Mouse (Mus musculus) G1E (cell line): ENCODE results near the gene Rbmx2. TPM values are rescaled to one million over a fixed set of nuclear protein-coding genes. Genes with fewer than 3 reads are reported as not detected.

ENCODE experiments used
- ATAC-seq: 2 replicates; pipeline ENCODE4 v1.8.0; 2016; ENCODE audit warnings: mild to moderate bottlenecking; ENCODE audit not compliant: insufficient number of reproducible peaks, poor library complexity, low FRiP score, severe bottlenecking; ENCODE audit errors: extremely low read depth
- DNase-seq: peaks from one replicate; pipeline ENCODE4 v3.0.0; 2012; ENCODE audit warnings: low spot score
- H3K27me3 ChIP-seq: 2 replicates; pipeline ENCODE4 v1.6.1; 2012; ENCODE audit warnings: mild to moderate bottlenecking, low read length, inconsistent platforms; ENCODE audit not compliant: insufficient read depth
- H3K36me3 ChIP-seq: replicated peaks from 2 replicates; pipeline ENCODE3; 2012; ENCODE audit warnings: mild to moderate bottlenecking, inconsistent platforms
- H3K4me1 ChIP-seq: 2 replicates; pipeline ENCODE4 v1.6.1; 2012; ENCODE audit warnings: low read depth, low read length, inconsistent platforms, mixed read lengths; ENCODE audit not compliant: insufficient read depth
- H3K4me3 ChIP-seq: 2 replicates; pipeline ENCODE4 v1.5.1; 2012; ENCODE audit warnings: low read depth, mild to moderate bottlenecking, inconsistent platforms, low read length, moderate library complexity, mixed read lengths
- H3K9me3 ChIP-seq: replicated peaks from 2 replicates; pipeline ENCODE4 v1.6.1; 2012; ENCODE audit warnings: inconsistent platforms
- CTCF ChIP-seq: IDR thresholded peaks from 2 replicates; pipeline ENCODE4 v1.5.1; 2012; ENCODE audit warnings: low read depth, low read length, inconsistent platforms, mixed read lengths
- GATA1 ChIP-seq: IDR thresholded peaks from 2 replicates; pipeline ENCODE4 v1.6.1; 2012; ENCODE audit warnings: borderline replicate concordance, low read length, inconsistent platforms, mixed read lengths
- GATA2 ChIP-seq: IDR thresholded peaks from 2 replicates; pipeline ENCODE4 v1.6.1; 2012; ENCODE audit warnings: low read depth, low read length, inconsistent platforms, borderline replicate concordance
- POLR2AphosphoS5 ChIP-seq: IDR thresholded peaks from 2 replicates; pipeline ENCODE4 v1.6.1; 2012; ENCODE audit warnings: low read depth, low read length, inconsistent platforms; ENCODE audit not compliant: insufficient replicate concordance
- TAL1 ChIP-seq: conservative IDR thresholded peaks from 2 replicates; pipeline ENCODE4 v1.6.1; 2012; ENCODE audit warnings: low read depth, low read length, inconsistent platforms, mixed read lengths
- polyA plus RNA-seq: library from polyadenylated mRNA; stranded (reverse); fragments of >175 nt; gene quantifications from 2 replicates; pipeline ENCODE4 v1.2.3, GENCODE M21; 2012
- total RNA-seq, 2 experiments: library from RNA; stranded (forward) in 1 of 2; stranded (reverse) in 1 of 2; fragments of 200-1000 nt in 1 of 2; fragments of >200 nt in 1 of 2; fragmentation: Nextera tagmentation in 1 of 2; gene quantifications; 2 replicates each; pipeline ENCODE4 v1.2.3; 2014 to 2017

Rbmx2 gene
- total and polyA plus RNA-seq, 3 experiments, result 11.4 to 20.7 (median 17.0) TPM

DNA sequence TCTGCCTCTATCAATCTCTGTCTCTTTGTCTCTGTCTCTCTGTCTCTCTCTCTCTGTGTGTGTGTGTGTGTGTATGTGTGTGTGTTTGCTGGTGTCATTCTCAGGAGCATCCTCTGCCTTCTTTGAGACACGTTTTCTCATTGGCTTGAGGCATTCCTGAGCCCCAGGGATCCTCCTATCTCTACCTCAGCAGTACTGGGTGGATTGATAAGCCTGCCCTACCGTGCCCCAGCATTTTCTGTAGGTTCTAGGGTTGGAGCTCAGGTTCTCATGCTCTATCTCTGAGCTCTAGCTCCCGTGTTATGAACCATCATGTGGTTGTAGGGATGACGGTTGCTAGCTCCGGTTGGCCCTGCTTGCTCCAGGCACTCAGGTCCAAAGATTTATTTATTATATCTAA lies 10.9 kb upstream of the Rbmx2 start:
- ATAC-seq (no peak), DNase-seq (no peak)
- Histone ChIP-seq H3K27me3 (no peaks in the 10 kb centered on the region), H3K4me3 (no peak overlapping the region), H3K36me3 (no peaks in the 10 kb centered on the region), H3K9me3 (no peaks in the 10 kb centered on the region), H3K4me1 (no peaks in the 10 kb centered on the region)
- TF ChIP-seq POLR2AphosphoS5 (no peak), GATA2 (no peak), CTCF (no peak), GATA1 (no peak), TAL1 (no peak)

DNA sequence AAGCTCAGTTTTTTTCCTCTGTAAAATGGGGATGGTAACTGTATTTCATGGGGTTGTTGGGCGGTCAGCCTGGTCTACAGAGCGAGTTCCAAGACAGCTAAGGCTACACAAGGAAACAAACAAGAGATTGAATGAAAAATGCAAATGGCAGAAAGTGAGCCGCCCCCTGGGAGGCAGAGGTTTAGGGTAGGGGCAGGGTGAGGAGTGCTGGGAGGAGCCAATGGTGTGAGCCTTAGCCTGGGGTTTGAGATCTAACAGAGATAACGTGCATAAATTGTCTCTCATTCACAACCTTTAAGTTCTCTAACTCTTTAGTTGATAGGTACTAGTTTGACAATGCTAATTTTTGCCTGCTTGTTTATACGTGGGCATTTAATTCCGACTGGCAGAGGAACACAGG lies 344 bp upstream of the Rbmx2 start:
- peak; percentile 56 for ATAC-seq
- DNase-seq, result peak; percentile 16
- TF ChIP-seq TAL1 (no peak), POLR2AphosphoS5 (no peak), CTCF (no peak), GATA1 (no peak), GATA2 (no peak)

DNA sequence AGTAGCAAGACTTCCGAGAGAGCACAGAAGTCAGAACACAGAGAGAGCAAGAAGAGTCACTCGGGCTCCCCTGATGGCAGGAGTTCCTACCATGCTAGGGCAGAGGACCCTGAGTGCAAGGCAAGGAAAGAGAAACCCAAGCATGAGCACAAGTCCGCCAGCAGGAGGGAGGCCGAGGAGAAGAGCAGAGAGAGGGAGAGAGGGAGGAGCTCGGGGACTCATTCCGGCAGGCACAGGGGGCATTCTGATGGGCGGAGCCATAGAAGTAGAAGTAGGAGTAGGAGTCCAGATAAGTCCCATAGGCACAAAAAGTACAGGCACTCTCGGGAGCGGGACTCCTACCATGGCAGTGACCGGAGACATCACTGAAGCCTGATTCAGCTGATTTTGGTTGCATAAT lies 14.9 kb downstream of the Rbmx2 start:
- no peak for DNase-seq
- Histone ChIP-seq H3K27me3 (no peaks in the 10 kb centered on the region), H3K36me3 (peaks cover 53% of the 10 kb centered on the region), H3K4me1 (no peaks in the 10 kb centered on the region), H3K9me3 (no peaks in the 10 kb centered on the region), H3K4me3 (no peak overlapping the region)
- TF ChIP-seq POLR2AphosphoS5, result no peak
- no peak for TF ChIP-seq GATA2
- TF ChIP-seq CTCF, result no peak
- no peak for TF ChIP-seq TAL1
- no peak for TF ChIP-seq GATA1
- no peak for ATAC-seq

More for the DNA sequence above, 344 bp upstream of the Rbmx2 start:
- Histone ChIP-seq H3K4me3 (peak overlapping the region; percentile 76; the same call in 1 of the 2 replicates), H3K27me3 (no peaks in the 10 kb centered on the region), H3K4me1 (peaks cover 13% of the 10 kb centered on the region), H3K36me3 (peaks cover 19% of the 10 kb centered on the region), H3K9me3 (no peaks in the 10 kb centered on the region)

DNA sequence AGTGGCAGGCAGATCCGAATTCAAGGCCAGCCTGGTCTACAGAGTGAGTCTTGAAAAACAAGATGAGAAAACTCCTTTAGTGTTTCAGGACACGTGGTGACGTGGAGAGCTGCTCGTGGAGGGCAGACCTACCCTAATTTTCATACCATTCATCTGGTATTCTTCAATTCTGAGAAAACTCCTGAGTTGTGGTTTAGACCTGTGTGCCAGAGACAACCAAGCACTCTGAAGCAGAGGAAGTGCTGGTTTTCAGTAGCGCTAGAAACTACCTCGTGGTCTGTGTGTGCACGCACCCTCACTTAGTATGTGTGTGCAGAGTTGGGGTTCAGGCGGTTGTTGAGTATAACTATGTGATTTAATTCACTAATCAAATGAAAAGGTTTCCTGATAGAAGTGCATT lies 18.0 kb downstream of the Rbmx2 start:
- H3K9me3 ChIP-seq, result no peaks in the 10 kb centered on the region
- peaks cover 44% of the 10 kb centered on the region for H3K36me3 ChIP-seq
- DNase-seq (no peak), ATAC-seq (no peak)
- no peaks in the 10 kb centered on the region for H3K27me3 ChIP-seq
- H3K4me3 ChIP-seq, result no peak overlapping the region
- no peak for TF ChIP-seq GATA1
- TF ChIP-seq POLR2AphosphoS5, result no peak
- no peak for TF ChIP-seq CTCF
- TF ChIP-seq GATA2, result no peak
- TF ChIP-seq TAL1, result no peak
- H3K4me1 ChIP-seq, result no peaks in the 10 kb centered on the region

DNA sequence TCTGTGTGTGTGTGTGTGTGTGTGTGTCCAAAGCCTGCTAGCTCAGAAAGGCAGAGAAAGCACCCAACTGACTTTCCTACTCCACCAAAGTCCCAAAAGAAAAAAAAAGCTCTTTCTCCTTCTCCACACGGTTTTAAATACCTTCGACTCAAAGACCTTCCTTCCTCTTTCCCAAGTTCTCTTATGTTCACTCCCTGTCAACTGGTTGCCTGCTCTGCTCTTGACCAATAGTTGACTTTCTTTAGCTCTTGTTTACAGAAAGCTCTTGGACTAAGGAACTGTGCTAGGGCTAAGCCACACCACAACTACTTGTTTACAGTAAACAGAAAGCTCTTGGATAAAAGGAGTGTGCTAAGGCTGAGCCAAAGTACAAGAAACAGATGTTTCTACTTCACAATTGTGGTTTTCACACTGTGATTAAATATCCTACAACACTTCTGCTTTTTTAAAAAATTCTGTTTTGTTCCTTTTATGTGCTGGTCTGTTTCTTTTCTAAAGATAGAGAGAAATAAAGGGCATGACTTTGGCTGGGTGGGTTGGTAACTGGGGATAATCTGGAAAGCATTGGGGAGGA lies 60.0 kb downstream of the Rbmx2 start:
- H3K27me3 ChIP-seq, result no peaks in the 10 kb centered on the region
- H3K4me3 ChIP-seq, result no peak overlapping the region
- no peaks in the 10 kb centered on the region for H3K36me3 ChIP-seq
- no peak for TF ChIP-seq GATA2
- TF ChIP-seq TAL1, result no peak
- no peak for TF ChIP-seq GATA1
- TF ChIP-seq POLR2AphosphoS5, result no peak
- TF ChIP-seq CTCF, result no peak
- H3K9me3 ChIP-seq, result no peaks in the 10 kb centered on the region
- DNase-seq, result no peak
- H3K4me1 ChIP-seq, result no peaks in the 10 kb centered on the region
- ATAC-seq, result no peak

Other genes starting within 250 kb of the Rbmx2 start
- 87.3 and 92.6 TPM in 2 replicates for gene Elf4, start 231.9 kb upstream of the Rbmx2 start, total RNA-seq (2014; fragmentation: Nextera tagmentation)
- 12.4 and 13.4 TPM in 2 replicates for gene Elf4, start 231.9 kb upstream of the Rbmx2 start, total RNA-seq (2017)
- 19.9 and 26.5 TPM in 2 replicates for gene Elf4, start 231.9 kb upstream of the Rbmx2 start, polyA plus RNA-seq
- gene Aifm1, start 181.4 kb upstream of the Rbmx2 start, total RNA-seq (2014; fragmentation: Nextera tagmentation), result 48.0 and 48.8 TPM in 2 replicates
- 53.7 and 71.4 TPM in 2 replicates for gene Aifm1, start 181.4 kb upstream of the Rbmx2 start, total RNA-seq (2017)
- 5.1 and 7.0 TPM in 2 replicates for gene Aifm1, start 181.4 kb upstream of the Rbmx2 start, polyA plus RNA-seq
- 0.63 TPM in 1 of 2 replicates, not detected in the other for gene Rab33a, start 175.7 kb upstream of the Rbmx2 start, total RNA-seq (2014; fragmentation: Nextera tagmentation)
- 0.29 TPM in 1 of 2 replicates, not detected in the other for gene Rab33a, start 175.7 kb upstream of the Rbmx2 start, total RNA-seq (2017)
- gene Rab33a, start 175.7 kb upstream of the Rbmx2 start, polyA plus RNA-seq, result 0.08 and 0.13 TPM in 2 replicates
- 114 and 149 TPM in 2 replicates for gene Zfp280c, start 100.5 kb upstream of the Rbmx2 start, total RNA-seq (2014; fragmentation: Nextera tagmentation)
- 23.7 and 33.3 TPM in 2 replicates for gene Zfp280c, start 100.5 kb upstream of the Rbmx2 start, total RNA-seq (2017)
- 1.2 and 1.7 TPM in 2 replicates for gene Zfp280c, start 100.5 kb upstream of the Rbmx2 start, polyA plus RNA-seq
- gene Slc25a14, start 71.6 kb upstream of the Rbmx2 start, total RNA-seq (2014; fragmentation: Nextera tagmentation), result 5.1 and 5.6 TPM in 2 replicates
- 11.8 and 17.0 TPM in 2 replicates for gene Slc25a14, start 71.6 kb upstream of the Rbmx2 start, total RNA-seq (2017)
- 0.21 and 0.29 TPM in 2 replicates for gene Slc25a14, start 71.6 kb upstream of the Rbmx2 start, polyA plus RNA-seq
- not detected in 2 replicates for gene Gpr119, start 20.5 kb upstream of the Rbmx2 start, total RNA-seq (2014; fragmentation: Nextera tagmentation)
- gene Gpr119, start 20.5 kb upstream of the Rbmx2 start, total RNA-seq (2017), result not detected in 2 replicates
- not detected in 2 replicates for gene Gpr119, start 20.5 kb upstream of the Rbmx2 start, polyA plus RNA-seq
- not detected in 2 replicates for gene Gm595, start 182.7 kb downstream of the Rbmx2 start, total RNA-seq (2014; fragmentation: Nextera tagmentation)
- gene Gm595, start 182.7 kb downstream of the Rbmx2 start, total RNA-seq (2017), result not detected in 2 replicates
- not detected in 2 replicates for gene Gm595, start 182.7 kb downstream of the Rbmx2 start, polyA plus RNA-seq